Mouse (Mus musculus) T-helper 1 cell (primary cell): ENCODE measurements around the gene Eva1c.

Source experiments
- in situ Hi-C: fragments of 300-600 bp; cut with MboI, MseI; formaldehyde crosslinking; loops from one replicate; pipeline ENCODE4 v1.15.1; 2025; ENCODE audit warnings: high pct_unique_total_duplicates

The Eva1c gene

GRCm38 (mm10) chr16:90921471-90922159 is 95.1 kb downstream of the Eva1c start:
- in situ Hi-C loops, result no loop called here

- in situ Hi-C loops, result no loop called here
These were observed 98.3 kb downstream of the Eva1c start for GRCm38 (mm10) chr16:90924606-90925370.

- in situ Hi-C loops, result no loop called here
These were observed 98.9 kb downstream of the Eva1c start for GRCm38 (mm10) chr16:90925461-90925860.

DNA sequence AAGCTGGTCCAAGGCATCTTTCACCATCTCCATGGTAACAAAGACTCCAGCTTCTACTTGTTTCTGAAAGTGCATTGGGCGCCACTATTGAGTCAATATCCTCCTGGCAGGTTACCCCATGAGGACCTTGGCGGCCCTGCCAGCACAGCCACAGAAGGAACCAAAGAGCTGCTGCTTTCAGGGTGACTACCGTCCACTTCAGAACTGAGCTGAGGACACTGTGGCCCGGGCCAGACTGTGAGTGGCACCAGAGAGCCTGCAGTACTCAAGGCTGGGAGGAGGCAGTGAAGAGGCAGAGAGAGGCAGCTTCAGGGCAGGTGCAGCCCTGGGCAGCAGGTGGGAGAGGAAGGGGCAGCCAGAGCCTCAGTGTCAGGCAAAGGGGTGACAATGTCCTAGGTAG is 100.9 kb downstream of the Eva1c start:
- in situ Hi-C loops, result no loop called here

DNA sequence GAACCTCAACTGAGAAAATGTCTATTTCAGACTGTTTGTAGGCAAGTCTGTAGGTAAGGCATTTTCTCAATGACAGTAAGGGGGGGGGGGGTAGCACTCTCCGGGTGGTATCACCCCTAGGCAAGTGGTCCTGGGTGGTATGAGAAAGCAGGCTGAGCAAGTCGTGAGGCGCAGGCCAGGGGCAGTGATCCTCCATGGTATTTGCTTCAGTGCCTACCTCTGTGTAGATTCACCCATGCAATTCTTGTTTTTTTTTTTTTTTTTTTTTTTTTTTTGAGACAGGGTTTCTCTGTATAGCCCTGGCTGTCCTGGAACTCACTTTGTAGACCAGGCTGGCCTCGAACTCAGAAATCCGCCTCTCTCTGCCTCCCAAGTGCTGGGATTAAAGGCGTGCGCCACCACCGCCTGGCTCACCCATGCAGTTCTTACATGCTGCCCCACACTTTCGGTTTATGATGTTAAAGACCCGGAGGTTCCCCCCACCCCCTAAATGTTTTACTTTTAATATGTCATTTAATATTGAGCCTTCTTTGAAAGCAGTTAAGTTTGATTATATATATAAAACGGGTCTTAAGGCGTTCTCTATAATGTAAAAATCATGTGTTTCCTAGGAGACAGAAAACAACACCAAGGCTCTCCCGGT is 107.1 kb downstream of the Eva1c start:
- in situ Hi-C loops, result no loop called here

- in situ Hi-C loops, result no loop called here
These were observed 107.7 kb downstream of the Eva1c start for GRCm38 (mm10) chr16:90934193-90934686.

GRCm38 (mm10) chr16:90934687-90935328 is 108.3 kb downstream of the Eva1c start, which contains the start of gene Cfap298:
Cfap298 (minus strand) TSS chr16:90935114.
- in situ Hi-C loops, result loop anchor here (5.0 kb wide), 1 partner anchor 87 kb away; no protein-coding TSS in a partner anchor

GRCm38 (mm10) chr16:90941246-90941645 is 114.7 kb downstream of the Eva1c start:
- in situ Hi-C loops, result no loop called here

DNA sequence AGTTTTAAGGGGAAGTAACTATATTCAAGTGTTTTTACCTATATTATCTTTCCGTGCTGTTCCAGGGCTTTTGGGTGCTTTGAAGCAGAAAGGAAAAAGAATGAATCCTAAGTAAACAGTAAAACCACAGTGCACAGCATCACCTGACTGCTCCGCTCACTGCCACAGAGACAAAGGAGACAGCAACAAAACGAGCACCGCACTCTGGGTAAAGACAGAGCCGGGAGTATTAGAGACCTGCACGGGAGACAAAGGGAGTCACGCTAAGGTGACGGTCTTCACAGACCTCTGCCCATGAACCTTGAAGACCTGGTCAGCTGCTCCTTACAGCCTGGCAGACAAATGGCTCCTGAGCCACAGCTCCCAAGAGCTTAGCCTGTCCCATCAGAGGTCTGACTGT is 120.5 kb downstream of the Eva1c start:
- in situ Hi-C loops, result no loop called here

- in situ Hi-C loops, result no loop called here
These were observed 123.9 kb downstream of the Eva1c start for GRCm38 (mm10) chr16:90950354-90950963.

DNA sequence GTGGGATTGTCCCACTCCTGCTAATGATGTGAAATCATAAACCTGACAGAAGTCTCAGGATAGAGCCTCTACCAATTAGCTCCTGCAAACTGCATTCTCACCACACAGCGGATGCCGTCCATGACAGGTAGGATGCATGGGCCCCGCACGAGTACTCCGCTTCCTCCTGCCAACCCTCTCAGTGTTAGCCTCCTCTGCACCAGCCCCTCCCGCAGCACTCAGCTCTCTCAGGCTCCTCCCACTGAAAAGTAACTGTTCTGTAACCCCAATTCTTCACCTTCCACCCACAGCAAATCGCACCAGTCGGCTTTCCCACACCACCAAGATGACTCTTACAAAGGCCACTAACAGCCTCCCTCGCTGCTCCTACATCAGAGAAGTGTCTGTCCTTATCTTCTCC is 126.6 kb downstream of the Eva1c start:
- in situ Hi-C loops, result no loop called here

GRCm38 (mm10) chr16:90953770-90954169 is 127.3 kb downstream of the Eva1c start:
- in situ Hi-C loops, result no loop called here
